Mouse (Mus musculus) skeletal muscle tissue, adult 2 months (tissue): Measurements from ENCODE around the gene Arhgap17.

Source experiments
- DNase-seq: peaks from one replicate; pipeline ENCODE4 v3.0.0-alpha.2; 2012; ENCODE audit warnings: low read depth, low spot score

Arhgap17 gene

DNA sequence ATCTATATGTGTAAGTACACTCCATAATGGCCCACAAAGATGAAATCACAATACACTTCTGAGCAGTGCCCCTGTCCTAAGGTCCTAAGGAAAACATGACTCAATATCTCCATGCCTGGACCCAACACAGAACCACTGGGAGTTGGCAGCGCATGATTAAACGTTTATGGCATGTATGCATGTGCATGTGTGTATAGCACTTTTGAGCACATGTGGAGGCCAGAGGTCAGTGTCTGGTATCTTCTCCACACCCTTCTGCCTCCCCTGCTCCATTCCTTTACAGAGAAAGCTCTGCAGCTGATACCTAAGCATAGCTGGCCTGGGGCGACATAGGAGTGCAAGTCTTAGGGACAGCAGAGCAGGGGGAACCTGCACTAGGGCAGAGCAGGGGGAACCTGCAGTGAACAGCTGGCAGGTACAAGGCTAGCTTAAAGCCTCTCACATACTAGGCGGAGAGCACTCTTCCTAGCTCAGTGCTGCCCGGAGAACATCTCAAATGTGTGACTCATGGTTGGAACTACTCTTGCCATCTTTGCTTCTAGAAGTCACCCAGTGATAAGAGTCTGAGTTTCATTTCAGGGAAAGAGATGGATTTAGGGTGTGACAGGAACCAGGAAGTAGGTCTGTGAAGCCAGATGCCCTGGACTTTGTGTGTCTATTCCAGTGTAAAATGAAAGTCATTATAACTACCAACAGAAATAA lies 25.5 kb downstream of the Arhgap17 start:
- DNase-seq: no peak

DNA sequence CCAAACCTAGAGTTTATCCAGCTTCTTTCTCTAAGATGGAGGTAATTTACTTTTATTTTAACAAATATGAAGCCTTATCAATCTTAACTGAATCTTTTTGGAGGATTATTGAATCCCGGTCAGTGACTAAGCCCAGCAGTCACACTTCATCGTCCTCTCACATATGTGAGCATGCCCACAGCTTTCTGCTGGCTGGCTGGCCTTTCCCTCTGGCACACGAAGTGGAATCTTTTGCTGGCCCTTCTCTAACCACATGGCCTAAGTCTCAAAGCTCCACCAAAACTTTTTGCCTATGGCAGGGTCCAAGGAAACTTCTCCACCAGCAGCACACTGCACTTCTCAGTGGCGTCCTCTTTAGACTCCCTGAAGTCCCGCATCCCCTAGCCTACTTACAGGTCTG lies 27.8 kb downstream of the Arhgap17 start:
- peak; percentile 51 for DNase-seq

DNA sequence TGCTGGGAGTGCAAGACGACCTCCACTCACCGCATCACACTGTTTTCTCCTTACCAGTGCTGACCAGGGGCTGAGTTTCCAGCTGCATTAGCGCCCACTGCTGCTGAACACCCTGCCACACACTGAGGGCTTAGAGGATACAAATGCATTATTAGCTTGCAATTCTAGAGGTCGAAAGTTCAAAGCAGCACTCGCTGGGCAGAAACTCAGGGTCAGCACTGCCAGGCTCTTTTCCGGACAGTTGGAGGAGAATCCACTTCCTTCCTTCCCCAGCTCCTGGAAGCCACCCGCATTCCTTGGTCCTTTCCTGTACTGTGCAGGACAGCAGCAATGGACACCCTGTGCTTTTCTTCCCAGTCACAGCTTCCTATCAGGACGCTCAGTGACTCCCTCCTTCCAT lies 31.4 kb downstream of the Arhgap17 start:
- no peak for DNase-seq

DNA sequence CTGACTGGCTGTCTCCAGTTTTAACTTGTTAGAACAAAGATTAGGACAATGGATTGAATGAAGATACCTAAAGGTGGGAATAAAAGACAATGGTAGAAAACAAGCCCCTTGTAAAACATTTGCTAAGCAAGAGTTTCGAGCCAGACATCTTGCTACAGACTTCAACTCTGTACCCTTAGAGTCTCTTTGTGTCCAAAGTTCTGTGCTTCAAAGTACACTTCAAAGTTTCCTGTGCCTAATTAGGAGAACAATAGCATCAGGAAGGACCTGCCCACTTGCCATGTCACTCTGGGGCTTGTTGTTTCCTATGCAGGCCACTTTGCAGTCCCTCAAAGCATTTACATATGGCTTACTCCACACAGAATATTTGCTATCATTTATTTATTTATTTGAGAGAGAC lies 33.4 kb downstream of the Arhgap17 start:
- no peak for DNase-seq

DNA sequence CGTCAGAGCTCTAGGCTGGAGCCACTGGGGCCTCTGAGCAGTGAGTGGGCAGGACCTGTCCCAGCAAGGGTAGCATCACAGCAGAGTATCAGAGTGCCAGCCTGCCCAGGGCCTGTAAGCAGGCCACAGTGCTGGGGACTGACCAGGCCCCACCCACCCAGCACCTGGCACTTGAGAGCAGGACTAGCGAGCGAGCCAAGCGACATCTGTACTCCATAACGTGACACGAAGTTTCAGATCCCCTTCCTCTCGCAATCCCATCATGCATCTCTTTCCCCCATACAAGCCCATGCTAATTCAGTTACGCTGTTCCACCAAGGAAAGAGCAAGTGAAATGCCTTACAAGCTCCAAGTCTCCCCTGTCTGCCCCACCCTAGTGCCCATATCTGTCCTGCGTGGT lies 39.2 kb downstream of the Arhgap17 start:
- peak; percentile 42 for DNase-seq

DNA sequence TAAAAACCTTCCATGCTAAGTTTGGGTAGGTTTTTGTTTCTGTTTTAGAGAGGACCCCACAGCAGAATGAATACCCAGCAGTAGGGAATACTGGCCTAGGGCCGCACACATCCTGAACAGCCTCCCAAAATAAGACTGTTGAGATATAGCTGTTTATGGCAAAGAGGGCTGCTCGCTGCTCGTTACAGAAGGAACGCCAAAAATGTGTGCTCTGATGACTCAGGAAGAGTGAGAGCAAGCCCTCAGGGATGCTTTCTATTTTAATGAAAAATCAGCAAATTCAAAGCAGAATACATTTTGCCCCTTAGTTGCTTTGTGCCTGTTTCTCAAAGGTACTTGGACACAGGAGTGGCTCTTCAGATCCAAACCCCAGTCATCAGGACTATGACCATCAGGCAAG lies 41.8 kb downstream of the Arhgap17 start:
- DNase-seq: no peak

DNA sequence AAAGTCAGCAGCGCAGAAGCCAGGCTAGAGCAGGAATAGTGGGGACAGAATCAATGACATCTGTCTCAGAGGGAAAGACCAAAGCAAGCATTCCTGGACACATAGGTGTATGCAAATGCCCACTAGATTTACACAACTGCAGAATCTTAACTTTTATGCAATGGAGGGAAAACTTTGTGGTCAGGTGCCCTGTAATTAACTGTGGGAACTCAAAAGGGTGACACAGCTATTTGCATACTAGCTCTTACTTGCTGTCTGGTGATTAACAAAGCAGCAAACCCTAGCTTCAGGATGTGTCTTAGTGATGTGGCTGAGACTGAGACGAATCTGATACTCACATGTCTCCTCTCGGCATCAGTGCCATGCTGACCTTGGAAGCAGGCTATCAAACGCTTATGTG lies 42.8 kb downstream of the Arhgap17 start:
- DNase-seq: no peak

DNA sequence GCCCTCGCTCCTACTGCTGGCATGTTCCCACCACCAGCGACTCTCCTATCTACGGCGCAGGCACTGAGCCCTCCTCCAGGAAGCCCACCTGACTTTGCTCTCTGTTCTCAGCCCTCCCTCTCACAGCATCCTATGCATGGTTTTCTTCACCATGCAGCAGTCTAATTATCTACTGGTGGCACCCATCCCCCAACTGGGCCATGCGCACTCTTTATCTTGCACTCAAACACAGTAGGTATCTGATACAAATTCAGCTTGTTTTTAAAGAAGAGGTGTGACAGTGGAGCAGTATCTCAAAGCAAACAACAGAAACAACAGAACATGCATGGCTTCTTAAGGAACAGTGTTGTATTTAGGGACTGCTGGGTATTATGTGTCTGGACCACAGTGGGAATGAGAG lies 43.7 kb downstream of the Arhgap17 start:
- DNase-seq: no peak

DNA sequence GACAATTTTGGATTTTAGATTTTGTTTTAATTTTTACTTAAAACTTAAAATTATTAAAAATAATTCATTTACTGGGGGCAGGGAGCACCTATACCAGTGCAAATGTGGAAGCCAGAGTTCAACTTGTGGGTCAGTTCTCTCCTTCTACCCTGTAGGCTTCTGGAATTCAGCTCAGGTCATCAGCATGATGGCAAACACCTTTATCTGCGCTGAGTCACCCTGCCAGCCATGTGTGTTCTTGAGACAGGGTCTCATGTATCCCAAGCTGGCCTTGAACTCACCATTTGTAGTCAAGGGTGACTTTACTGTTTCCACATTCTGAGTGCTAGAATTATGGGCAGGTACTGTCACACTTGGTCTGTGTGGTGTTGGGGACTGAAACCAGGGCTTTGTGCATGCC lies 45.6 kb downstream of the Arhgap17 start:
- no peak for DNase-seq

DNA sequence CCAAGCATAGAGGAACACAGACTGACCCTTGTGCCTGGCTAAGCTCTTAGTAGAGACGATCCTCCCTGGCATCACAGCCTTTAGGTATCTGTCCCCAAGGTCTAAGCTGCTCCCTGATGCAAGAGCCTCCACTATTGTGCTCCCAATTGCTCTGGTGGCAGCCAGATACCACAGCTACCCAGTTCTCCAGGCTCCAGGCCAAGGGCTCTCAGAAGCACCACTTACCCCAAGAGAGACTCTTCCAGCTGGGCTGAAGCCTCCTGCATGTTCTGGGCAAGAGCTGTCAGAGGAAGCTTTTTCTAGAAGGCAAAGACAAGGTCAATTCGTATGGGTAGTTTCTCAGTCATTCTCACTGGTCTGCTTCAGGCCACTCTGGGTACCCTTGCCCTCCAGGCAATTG lies 46.3 kb downstream of the Arhgap17 start:
- no peak for DNase-seq

DNA sequence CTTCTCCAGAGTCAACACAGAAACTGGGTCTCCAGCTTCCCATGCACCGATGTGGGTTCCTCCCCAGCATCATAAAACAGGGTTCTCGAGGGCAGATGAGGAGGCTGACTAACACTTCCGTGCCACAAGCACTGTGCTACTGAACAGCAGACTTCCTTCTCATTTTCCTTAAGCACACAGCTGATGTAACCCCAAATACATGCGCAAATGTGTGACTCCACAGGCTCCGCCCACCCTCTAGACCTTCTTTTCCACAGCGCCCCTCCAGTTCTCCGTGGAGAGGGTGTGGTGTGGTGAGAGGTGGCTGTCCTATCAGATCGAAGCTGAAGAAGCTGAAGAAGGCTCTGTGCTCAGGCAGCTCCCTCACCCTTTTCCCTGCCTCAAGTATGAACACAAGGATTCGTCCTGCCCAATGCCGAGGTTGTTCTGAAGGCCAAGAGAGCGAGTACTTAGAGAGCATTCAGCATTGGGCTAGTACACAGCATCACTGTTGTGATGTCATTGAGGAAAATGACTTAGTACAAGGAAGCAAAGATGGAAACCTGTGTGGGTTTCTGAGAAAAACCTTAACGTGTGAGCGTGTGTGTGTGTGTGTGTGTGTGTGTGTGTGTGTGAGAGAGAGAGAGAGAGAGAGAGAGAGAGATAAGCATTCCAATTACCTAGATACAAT lies 47.1 kb downstream of the Arhgap17 start:
- DNase-seq: no peak

DNA sequence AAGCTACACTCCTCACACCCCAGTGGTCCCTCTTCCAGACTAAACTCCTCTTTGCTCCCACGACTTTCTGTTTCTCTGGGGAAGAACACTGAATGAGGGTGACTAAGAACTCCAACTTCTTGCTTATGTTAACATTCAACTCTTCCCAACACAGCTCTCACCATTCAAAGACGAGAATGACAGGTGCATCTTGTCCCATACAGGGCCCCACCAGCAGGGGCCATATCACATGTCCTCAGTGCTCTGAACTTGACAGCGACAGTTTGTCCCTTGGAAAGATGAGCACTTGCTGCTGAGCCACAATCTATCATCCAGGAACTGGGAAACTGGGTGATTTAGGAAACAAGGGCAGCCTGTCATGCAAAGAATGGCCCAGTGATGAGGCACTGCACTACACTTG lies 57.0 kb downstream of the Arhgap17 start:
- no peak for DNase-seq

DNA sequence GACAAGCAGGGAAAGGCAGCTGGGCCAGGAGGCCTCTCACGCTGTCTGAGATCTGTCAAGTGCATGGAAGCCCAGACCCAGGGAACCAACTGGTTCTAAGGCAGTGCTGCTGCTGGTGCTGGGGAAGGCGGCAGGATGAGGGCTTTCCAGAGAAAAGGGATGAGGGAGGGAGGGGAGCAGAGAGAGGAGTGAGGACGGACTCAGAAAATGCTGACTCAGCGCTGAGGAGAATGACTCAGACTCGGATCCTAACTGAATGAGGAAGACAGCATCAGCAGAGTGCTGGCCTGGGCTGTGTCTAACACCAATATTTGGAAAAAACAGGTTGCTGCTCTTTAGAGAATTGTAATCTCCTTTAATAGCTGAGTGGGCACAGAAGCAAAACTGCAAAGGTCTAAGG lies 57.9 kb downstream of the Arhgap17 start:
- no peak for DNase-seq

DNA sequence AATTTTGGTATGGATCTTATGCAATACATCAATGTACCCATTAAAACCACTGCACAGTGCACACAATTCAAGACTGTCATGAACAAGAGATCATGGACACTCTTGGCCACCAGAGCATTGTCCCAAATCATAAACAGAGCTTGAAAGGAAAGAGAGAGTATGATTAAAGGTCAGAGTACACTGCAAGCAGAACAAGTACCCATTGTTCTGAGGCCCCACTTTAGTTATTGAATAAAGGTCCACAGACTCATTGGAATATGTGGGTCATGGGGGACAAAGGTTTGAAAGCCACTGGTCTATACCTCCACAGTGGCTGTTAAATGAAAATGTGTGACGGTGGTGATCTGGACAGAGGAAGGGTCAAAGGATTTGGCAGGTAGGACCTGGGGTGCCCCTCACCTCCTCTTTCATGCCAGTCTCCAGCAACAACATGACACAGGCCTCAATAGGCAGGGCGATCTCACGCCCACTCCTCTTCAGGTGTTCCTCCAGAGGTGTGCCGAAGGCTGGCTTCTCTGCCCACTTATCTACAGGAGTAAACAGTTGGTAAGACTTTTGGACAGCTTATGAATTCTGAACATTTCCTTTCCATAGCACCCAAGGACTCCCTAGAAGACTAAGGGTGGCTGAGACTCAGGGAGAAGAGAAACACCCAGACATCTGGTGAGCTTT lies 61.7 kb downstream of the Arhgap17 start:
- no peak for DNase-seq

DNA sequence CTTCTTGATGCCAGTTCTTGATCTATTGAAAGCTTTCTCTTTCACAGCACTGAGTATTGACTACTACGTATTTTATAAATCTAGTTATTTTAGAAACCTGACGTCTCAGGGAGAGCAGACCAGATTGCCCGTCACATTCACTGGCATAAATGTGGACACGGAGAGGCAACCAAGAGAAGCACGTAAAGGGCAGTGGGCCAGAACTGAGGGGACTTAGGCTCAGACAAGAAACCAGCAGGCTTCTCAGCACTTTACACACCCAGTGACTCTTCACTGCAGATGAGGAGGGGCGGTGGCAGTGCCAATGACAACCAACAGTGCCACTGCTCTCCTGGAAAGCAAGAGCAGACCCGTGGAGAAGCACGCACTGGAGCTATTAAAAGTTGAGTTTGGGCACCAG lies 62.5 kb downstream of the Arhgap17 start:
- DNase-seq: no peak

DNA sequence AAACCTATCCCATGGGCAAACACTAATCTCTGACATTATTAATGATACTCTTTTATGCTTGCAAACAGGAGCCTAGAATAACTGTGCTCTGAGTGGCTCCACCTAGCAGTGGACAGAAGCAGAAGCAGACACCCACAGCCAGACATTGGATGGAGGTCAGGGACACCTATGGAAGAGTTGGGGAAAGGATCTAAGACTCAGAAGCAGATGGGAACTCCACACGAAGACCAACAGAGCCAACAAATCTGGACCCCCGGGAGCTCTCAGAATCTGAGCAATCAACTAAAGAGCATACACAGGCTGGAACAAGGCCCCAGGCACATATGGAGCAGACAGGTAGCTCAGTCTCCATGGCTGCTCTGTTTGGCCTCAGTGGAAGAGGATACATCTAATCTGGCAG lies 64.3 kb downstream of the Arhgap17 start:
- no peak for DNase-seq

DNA sequence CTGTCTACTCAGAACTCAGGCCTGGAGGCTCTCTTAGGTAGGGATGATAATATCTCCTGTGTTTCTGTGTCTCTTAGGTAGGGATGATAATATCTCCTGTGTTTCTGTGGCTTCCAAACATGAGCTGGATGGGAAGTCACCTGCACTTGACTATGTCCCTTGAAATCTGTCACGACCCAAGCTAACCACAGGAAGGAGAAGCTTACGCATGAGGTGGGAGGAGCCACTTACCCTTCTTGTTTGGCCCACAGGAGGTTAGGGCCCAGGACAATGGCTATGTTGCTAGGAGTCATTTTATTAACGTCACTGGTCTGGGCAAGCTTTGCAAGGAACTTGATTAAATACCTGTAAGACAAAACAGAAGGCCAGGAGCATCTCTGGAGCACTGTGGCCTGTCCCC lies 69.5 kb downstream of the Arhgap17 start:
- DNase-seq: no peak

DNA sequence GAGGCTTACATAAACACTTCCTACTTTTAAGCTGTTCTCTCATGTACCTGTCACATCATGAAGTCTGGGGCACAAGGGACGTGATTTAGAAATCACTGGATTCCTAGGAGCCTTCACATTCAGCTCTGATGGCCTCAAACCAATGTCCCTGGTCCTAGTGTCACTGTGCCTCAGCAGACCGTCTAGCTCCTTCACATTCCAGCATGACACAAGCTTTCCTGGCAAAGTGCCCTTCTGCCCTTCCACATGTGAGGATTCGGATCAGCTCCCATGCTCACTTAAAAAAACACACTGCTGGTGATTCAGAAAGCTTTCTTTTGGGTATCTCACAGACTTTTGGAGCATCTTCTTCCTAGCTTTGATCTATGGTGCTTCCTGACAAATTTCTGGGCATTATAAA lies 71.5 kb downstream of the Arhgap17 start:
- DNase-seq: peak; percentile 57

DNA sequence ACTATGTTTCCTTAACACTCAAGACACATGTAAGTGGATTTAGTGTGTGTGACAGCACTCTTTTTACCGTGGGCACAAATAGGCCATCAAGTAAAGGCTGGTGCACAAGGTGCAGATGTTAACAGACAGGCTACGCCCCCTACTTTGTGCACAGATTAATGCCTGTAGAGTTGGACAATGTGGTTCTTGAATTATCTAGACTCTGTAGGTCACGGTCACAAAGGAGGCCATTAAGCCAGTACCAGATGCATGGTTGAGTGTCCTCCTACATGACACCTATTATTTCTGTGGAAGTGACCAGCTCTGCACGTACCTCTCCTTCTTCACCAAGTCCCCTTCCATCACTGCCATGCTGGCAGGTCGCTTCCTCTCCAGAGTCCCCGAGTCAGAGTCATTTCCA lies 73.6 kb downstream of the Arhgap17 start:
- DNase-seq: no peak

DNA sequence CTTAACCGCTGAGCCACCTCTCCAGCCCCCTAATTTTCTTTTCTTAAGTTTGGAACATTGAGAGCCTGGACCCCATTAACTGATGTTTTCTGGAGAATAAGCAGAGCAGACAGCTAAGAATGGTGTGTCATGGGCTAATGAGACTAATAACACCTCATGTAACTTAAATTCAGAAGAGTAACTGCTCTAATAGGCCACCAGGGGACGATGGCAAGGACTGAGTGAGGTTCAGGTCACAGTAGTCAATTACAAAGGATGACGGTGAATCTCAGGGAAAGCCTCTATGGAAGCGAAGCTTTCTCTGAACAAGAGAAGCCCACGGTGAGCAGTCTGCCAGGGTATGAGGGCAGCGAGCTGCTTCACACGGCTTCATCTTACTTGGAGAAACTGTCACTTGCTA lies 74.3 kb downstream of the Arhgap17 start:
- DNase-seq: no peak

DNA sequence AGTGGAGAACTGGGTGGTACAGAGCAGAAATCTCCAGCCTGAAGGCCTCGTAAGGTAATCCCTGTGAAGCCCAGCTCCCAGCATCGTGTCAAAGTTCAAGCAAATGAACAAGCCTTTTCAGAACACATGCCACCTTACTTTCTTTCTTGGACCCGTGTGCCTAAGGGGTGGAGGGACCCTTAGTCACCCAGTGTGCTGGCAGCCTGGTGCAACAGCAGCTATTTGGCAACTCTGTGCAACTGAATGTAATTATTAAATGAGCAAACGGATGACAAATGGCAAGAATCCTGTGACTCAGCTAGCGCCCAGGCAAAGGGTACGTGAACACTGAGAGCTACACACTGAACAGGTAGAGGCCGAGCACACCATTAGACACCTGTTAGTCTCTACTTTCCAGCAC lies 75.8 kb downstream of the Arhgap17 start:
- no peak for DNase-seq

DNA sequence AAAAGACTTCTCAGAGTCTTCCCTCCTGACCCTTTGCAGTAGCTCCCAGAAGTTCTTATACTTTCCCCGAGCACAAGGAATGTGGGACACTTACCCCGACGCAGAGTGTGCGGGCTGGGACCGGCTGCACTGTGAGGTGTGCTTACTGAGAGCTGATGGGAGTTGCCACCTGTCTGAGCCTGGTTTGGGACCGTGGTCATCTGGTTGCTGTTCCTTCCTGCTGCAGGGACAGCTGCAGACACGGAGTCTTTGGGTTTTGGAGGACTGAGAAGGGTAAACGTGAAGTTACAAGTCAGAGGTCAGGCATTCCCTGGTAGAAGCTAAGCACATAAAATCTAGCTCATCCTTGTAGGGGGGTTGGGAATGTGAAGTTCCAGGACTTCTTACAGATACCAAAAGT lies 77.8 kb downstream of the Arhgap17 start:
- DNase-seq: no peak

DNA sequence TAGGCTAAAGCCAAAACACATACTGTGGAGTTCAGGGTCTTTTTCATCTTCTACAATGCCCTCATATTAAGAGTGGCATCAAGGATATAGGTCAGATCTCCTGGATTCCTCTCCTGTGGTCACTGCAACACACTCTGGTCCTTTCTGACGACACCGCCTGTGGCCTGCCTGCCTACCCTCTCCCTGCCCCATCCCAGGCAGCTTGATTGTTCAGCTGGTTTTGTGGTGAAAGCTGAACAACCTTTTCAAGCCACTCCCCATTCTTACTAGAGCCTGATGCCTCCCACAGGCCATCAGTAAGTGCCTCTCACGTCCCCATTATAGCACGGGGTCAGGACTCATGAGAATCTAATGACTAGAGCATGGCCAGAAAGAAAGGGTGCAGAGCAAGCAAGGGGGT lies 80.5 kb downstream of the Arhgap17 start:
- no peak for DNase-seq
